Mouse (Mus musculus) hindbrain, embryonic 12.5 days (tissue): ENCODE data around the gene Actr6. TPM values are rescaled to one million over a fixed set of nuclear protein-coding genes. Genes with fewer than 3 reads are reported as not detected.

ENCODE experiments used
- ATAC-seq: fragments of 200-750 bp; cut with Nextera tagmentation; 2 replicates; pipeline ENCODE4 v1.8.0; 2017; ENCODE audit warnings: moderate TSS enrichment; ENCODE audit not compliant: low FRiP score
- H3K27ac ChIP-seq: fragments of 300-500 bp; sonication (generic); 2 replicates; pipeline ENCODE4 v1.5.1; 2016; ENCODE audit warnings: mild to moderate bottlenecking
- H3K27me3 ChIP-seq: fragments of 300-500 bp; sonication (generic); 2 replicates; pipeline ENCODE4 v1.6.1; 2016; ENCODE audit warnings: mild to moderate bottlenecking
- H3K36me3 ChIP-seq: fragments of 300-500 bp; sonication (generic); 2 replicates; pipeline ENCODE4 v1.6.1; 2016; ENCODE audit warnings: mild to moderate bottlenecking
- H3K4me1 ChIP-seq: fragments of 300-500 bp; sonication (generic); 2 replicates; pipeline ENCODE4 v1.6.1; 2016
- H3K4me2 ChIP-seq: fragments of 300-500 bp; sonication (generic); replicated peaks from 2 replicates; pipeline ENCODE4 v1.6.1; 2016; ENCODE audit warnings: mild to moderate bottlenecking
- H3K4me3 ChIP-seq: fragments of 300-500 bp; sonication (generic); 2 replicates; pipeline ENCODE4 v1.5.1; 2016; ENCODE audit warnings: mild to moderate bottlenecking
- H3K9ac ChIP-seq: fragments of 300-500 bp; sonication (generic); 2 replicates; pipeline ENCODE4 v1.6.1; 2016; ENCODE audit warnings: mild to moderate bottlenecking, moderate library complexity
- H3K9me3 ChIP-seq: fragments of 300-500 bp; sonication (generic); replicated peaks from 2 replicates; pipeline ENCODE4 v1.6.1; 2016; ENCODE audit warnings: mild to moderate bottlenecking
- WGBS: fragments of 180-500 bp; shearing (Covaris S2); methylation state at CpG from one replicate; pipeline ENCODE4 v1.1.7; 2016; 5-methylcytosine and 5-hydroxymethylcytosine counted together
- polyA plus RNA-seq: library from polyadenylated mRNA; unstranded; fragments of >200 nt; fragmentation: Nextera tagmentation; extraction: Ambion mirVana; gene quantifications from 2 replicates; pipeline ENCODE4 v1.2.1, GENCODE M21; 2016

Actr6 gene
- polyA plus RNA-seq, 1 experiment from 2014 or later: 51.2 TPM

DNA sequence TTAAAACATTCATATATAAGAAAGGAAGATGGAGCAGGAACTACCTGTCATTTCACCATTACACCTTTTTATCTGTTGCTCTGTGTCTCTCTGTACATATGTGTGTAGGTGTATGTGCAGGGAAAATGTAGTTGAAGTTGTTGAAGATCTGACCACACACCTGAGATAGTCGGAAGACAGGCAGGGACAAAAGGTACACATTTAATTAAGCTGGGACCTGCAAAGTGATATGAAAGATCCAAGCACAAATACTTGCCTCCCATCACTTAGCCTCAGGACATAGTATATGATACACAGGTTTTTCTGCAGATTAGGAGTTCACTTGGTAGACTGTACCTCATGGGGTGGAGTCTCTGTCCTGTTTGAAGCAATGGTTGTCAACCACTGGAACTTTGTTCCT, 15.8 kb upstream of the Actr6 start:
- Histone ChIP-seq H3K4me2 (no peak overlapping the region), H3K4me1 (peaks cover 10% of the 10 kb centered on the region), H3K27me3 (no peaks in the 10 kb centered on the region), H3K27ac (no peak overlapping the region), H3K9me3 (no peaks in the 10 kb centered on the region), H3K4me3 (no peak overlapping the region), H3K36me3 (no peaks in the 10 kb centered on the region), H3K9ac (no peak overlapping the region)
- 96% methylated on average over 1 of the region's 1 CpGs for WGBS
- no peak for ATAC-seq

DNA sequence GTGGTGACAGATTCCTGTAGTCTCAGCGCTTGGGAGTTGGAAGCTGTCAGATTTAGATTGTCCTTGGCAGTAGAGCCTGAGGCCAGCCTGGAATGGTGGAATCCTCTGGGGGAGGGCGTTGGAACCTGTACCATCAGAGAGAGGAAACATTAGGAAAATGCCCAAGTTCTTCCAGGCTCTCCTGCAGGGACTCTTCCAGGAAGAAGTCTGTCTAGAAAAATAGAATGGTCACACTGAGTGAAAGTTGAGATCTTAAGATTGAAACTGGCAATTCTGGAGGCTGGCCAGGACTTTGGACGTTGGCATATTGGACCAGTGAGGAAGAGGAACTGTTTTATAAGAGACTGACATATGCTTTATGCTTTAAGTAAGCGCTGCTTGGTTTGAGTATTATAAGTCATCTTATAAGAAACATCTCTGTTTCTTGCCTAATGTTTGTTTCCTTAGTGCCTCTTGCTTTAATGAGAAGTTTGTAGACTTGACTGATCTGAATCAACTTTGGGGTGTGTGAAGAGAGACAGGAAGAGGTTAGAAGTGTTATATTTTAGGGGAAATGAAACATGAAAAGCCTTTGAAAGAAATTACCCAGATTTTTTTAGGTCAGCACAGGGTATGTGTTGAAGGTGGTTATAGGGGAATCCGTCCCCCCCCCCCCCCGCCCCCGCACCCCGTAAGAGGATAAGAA, 15.3 kb upstream of the Actr6 start:
- ATAC-seq: no peak
- no peaks in the 10 kb centered on the region for H3K27me3 ChIP-seq

DNA sequence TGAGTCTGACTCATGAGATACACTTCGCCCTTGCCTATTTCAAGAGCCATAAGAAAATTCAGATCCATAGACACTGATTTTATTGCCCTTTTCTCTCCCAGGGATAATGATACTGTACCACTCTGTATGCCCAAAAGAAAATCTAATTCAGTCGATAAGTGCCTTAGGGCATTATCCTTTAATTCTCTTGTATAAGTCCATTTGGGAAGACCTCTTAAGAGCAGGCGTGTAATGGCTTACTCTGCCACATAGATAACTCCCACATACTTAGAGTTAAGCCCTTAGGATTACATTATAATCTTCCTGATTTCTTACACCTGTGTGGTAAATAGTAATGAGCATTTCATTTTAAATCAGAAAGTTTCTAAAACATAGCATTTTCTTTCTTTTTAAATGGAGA, 14.5 kb upstream of the Actr6 start:
- no peak for ATAC-seq
- Histone ChIP-seq H3K9ac (no peak overlapping the region), H3K9me3 (no peaks in the 10 kb centered on the region), H3K27ac (no peak overlapping the region), H3K36me3 (no peaks in the 10 kb centered on the region), H3K4me2 (peak overlapping the region; percentile 32; the same call in 1 of the 2 replicates), H3K4me1 (peaks cover 10% of the 10 kb centered on the region), H3K4me3 (no peak overlapping the region), H3K27me3 (no peaks in the 10 kb centered on the region)
- 89% methylated on average over 3 of the region's 3 CpGs for WGBS

More for the DNA sequence above, 15.3 kb upstream of the Actr6 start:
- Histone ChIP-seq H3K9ac (no peak overlapping the region), H3K4me3 (no peak overlapping the region), H3K9me3 (no peaks in the 10 kb centered on the region), H3K36me3 (no peaks in the 10 kb centered on the region), H3K4me1 (peaks cover 10% of the 10 kb centered on the region), H3K4me2 (no peak overlapping the region), H3K27ac (no peak overlapping the region)
- 90% methylated on average over 8 of the region's 8 CpGs for WGBS

DNA sequence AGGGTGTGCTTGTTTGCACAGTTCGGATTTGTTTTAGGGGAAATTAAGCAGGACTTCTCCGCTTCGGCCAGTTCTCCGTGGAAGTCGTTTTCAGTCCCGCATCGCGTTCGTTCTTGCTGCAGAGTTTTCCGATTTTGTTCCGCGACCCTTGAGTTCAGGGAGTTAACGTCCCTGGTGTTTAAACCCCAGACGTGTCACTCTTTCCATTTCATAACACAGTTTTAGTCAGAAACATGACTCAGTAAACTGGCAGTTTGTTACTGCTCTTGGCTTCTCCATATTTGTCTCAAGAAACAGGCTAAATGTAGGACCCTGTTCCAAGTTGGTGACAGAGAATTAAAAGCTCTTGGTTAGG, 13.5 kb upstream of the Actr6 start:
- under 1% methylated on average over 14 of the region's 14 CpGs for WGBS

DNA sequence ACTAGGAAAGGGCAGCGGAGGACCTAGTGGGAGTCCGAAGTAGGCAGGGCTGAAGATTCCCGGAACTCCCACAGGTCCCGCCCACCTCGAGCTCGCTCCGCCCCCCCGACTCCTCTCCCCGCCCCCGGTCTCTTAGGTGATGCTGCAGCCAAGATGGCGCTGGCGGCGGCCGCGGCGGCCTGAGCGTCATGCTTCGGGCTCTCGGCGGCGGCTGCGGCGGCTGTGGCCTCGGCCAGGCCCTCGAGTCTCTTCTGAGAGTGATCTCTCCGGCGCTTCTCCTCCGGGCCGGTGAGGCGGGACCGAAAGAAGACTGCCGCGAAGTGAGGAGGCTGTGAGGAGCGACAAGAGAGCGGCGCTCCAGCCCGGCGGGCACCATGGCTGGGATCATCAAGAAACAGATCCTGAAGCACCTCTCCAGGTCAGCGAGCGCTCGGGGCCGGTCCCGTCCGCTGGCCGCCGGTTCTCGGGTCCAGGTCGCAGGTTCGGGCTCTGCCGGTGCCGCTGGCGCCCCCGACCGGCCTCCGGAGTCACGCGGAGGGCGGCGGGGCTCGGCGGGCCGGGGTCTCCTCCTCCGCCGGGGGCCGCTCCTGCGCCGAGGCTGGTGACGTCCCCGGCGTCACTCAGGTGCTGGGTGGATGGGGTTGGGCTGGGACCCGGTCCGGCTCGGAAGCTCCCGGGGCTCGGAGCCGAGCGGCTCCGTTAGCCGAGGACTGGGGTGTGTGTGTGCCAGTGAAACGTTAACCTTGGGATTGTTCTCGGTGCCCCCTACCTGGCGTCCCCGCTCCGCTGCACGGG, 13.0 kb upstream of the Actr6 start, which contains the start of gene Uhrf1bp1l:
Uhrf1bp1l (plus strand) TSS at position 121 of the 795 bp plus-strand sequence.
- no peaks in the 10 kb centered on the region for H3K9me3 ChIP-seq
- peak within 1 kb of the TSS; percentile 91 for H3K27ac ChIP-seq
- ATAC-seq: peak; percentile 96
- no peaks in the 10 kb centered on the region for H3K27me3 ChIP-seq
- H3K9ac ChIP-seq: peak within 1 kb of the TSS; percentile 84
- peaks cover 10% of the 10 kb centered on the region for H3K4me1 ChIP-seq
- under 1% methylated on average over 80 of the region's 85 CpGs for WGBS
- peak within 1 kb of the TSS; percentile 90 for H3K4me3 ChIP-seq
- H3K36me3 ChIP-seq: no peaks in the 10 kb centered on the region
- H3K4me2 ChIP-seq: peak within 1 kb of the TSS; percentile 63

More for the DNA sequence above, 13.5 kb upstream of the Actr6 start:
- ATAC-seq: peak; percentile 2; the same call in 1 of the 2 replicates
- H3K4me3 ChIP-seq: peak overlapping the region; percentile 90
- H3K27ac ChIP-seq: 0 out of 2 replicates have a peak overlapping the region, but pooled peaks have one; percentile 91
- peaks cover 10% of the 10 kb centered on the region for H3K4me1 ChIP-seq
- H3K36me3 ChIP-seq: no peaks in the 10 kb centered on the region
- peak overlapping the region; percentile 84 for H3K9ac ChIP-seq
- no peaks in the 10 kb centered on the region for H3K9me3 ChIP-seq
- H3K27me3 ChIP-seq: no peaks in the 10 kb centered on the region
- peak overlapping the region; percentile 63 for H3K4me2 ChIP-seq

DNA sequence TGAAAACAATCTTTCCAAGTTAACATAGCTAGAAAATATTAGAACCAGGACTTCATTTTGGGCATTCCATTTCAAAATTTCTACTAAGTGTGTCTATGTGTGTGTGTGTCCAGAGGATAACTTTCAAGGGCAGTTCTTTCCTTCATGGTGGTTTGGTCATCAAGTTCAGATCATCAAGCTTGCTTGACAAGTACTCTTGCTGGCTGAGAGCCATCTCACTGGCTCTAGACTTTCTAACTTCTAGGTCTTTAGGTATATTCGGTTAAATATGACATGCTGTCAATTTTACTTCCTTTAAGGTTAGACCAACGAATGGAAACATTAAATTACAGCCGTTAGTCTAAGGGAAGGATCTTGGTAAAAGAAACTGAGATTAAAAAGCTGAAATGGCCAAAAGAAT, 12.2 kb upstream of the Actr6 start:
- 29% methylated on average over 3 of the region's 3 CpGs for WGBS
- peak overlapping the region; percentile 63 for H3K4me2 ChIP-seq
- no peak overlapping the region for H3K27ac ChIP-seq
- 0 out of 2 replicates have a peak overlapping the region, but pooled peaks have one; percentile 84 for H3K9ac ChIP-seq
- peaks cover 10% of the 10 kb centered on the region for H3K4me1 ChIP-seq
- ATAC-seq: no peak
- H3K36me3 ChIP-seq: no peaks in the 10 kb centered on the region
- peak overlapping the region; percentile 90 for H3K4me3 ChIP-seq
- H3K9me3 ChIP-seq: no peaks in the 10 kb centered on the region
- H3K27me3 ChIP-seq: no peaks in the 10 kb centered on the region

DNA sequence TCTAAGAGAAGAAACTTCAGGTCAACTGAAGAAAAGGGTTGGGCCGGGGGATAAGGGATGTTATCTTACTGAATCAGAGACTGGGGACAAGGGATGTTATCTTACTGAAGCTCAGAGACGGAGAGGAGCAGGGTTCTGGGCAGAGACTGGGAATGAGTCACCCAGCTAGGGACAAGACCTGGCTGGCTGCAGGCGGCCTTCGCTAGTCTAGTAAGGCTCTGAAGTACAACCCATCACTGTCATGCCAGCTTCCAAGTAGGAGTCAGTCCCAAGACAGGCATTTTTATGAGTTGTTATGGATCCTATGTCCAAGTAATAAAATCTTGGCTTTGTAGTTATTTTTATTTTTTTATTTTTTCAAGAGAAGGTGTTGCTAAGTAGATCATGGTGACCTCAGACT, 11.2 kb upstream of the Actr6 start:
- Histone ChIP-seq H3K9me3 (no peaks in the 10 kb centered on the region), H3K27ac (no peak overlapping the region), H3K27me3 (no peaks in the 10 kb centered on the region), H3K4me2 (no peak overlapping the region), H3K4me1 (peaks cover 10% of the 10 kb centered on the region), H3K9ac (no peak overlapping the region), H3K4me3 (no peak overlapping the region), H3K36me3 (no peaks in the 10 kb centered on the region)
- ATAC-seq: no peak
- 90% methylated on average over 4 of the region's 4 CpGs for WGBS

DNA sequence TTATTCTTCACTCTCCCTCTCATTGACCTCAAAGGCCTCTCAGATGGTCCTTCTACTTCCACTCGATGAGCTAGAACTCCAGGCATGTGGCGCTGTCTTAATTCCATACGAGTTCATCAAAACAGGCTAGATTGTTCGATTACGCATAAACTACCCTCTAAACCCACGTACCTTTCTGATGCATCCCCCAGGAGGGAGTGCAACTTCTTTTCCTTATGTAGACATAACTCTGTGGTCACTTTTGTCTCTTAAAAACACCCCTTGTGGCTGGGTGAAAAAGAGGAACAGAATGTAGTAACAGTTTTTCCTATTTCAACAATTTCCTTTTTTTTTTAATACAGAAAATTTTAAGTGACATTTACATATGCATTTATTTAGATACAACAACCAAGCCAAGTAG, 8.9 kb upstream of the Actr6 start:
- Histone ChIP-seq H3K27ac (no peak overlapping the region), H3K9ac (no peak overlapping the region), H3K36me3 (no peaks in the 10 kb centered on the region), H3K4me2 (no peak overlapping the region), H3K4me1 (no peaks in the 10 kb centered on the region), H3K27me3 (no peaks in the 10 kb centered on the region), H3K9me3 (no peaks in the 10 kb centered on the region), H3K4me3 (no peak overlapping the region)
- no peak for ATAC-seq
- WGBS: 86% methylated on average over 6 of the region's 6 CpGs

DNA sequence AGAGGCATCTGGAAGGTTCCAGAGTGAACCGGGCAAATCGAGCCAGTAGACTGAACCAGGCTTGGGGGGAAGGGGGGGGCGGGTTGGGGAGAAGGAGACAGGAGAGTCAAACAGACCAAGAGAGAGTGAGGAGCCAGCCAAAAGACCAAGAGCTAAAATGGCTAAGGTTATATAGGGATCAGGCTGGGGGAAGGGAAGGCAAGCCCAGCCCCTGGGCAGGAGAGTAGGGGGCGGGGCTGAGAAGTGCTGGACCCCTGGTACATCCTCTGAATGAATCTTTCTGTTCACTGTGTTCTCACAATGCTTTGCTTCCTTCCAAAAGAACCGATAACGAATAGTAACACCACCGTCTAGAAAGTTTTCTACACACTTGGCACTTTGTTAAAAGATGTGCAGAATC, 7.6 kb upstream of the Actr6 start:
- no peak for ATAC-seq
- no peaks in the 10 kb centered on the region for H3K36me3 ChIP-seq
- H3K27ac ChIP-seq: no peak overlapping the region
- H3K9me3 ChIP-seq: no peaks in the 10 kb centered on the region
- 60% methylated on average over 7 of the region's 7 CpGs for WGBS
- no peak overlapping the region for H3K4me2 ChIP-seq
- no peak overlapping the region for H3K9ac ChIP-seq
- peaks cover 2% of the 10 kb centered on the region; the same call in 1 of the 2 replicates for H3K27me3 ChIP-seq
- no peaks in the 10 kb centered on the region for H3K4me1 ChIP-seq
- H3K4me3 ChIP-seq: no peak overlapping the region

DNA sequence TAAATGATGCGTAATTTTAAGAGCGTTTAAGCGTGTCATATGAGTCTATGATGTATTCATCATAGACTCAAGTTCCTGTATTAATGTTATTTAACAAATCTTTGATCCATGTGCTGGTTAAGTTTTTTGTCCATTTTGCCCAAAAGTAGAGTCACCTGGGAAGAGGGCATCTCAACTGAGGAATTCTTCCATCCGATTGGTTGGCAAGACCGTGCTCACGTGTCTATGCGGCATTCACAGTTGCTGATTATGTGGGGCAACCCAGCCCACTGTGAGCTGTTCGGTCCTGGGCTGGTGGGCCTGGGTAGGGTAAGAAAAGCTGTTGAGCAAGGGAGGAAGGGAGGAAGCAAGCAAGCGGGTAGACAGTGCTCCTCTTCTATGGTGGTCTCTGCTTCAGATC, 6.3 kb upstream of the Actr6 start:
- H3K36me3 ChIP-seq: no peaks in the 10 kb centered on the region

DNA sequence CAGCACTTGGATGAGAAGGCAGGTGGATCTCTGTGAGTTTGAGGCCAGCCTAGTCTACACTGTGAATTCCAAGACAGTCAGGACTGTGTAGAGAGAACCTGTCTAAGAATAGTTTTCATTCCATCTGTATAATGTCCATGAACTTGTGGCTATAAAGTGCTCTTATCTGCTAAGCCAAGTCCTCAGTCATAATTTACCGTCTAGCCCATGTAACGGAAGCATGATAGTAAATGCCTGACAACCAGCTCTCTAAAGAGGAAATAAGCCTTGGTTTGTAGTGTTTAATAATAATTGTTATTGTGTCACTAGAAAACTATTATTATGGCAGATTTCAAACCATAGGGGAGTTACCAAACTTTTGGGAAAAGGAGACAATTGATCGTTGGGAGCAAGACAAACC, 5.8 kb upstream of the Actr6 start:
- Histone ChIP-seq H3K4me3 (no peak overlapping the region), H3K27me3 (peaks cover 2% of the 10 kb centered on the region; the same call in 1 of the 2 replicates), H3K36me3 (no peaks in the 10 kb centered on the region), H3K4me2 (no peak overlapping the region), H3K27ac (no peak overlapping the region), H3K4me1 (0 out of 2 replicates have a peak, but pooled peaks cover under 1% of the 10 kb centered on the region), H3K9me3 (no peaks in the 10 kb centered on the region), H3K9ac (no peak overlapping the region)
- ATAC-seq: no peak
- WGBS: 95% methylated on average over 3 of the region's 3 CpGs

More for the DNA sequence above, 6.3 kb upstream of the Actr6 start:
- H3K27ac ChIP-seq: no peak overlapping the region
- H3K9ac ChIP-seq: no peak overlapping the region
- no peaks in the 10 kb centered on the region for H3K9me3 ChIP-seq
- no peak overlapping the region for H3K4me3 ChIP-seq
- H3K27me3 ChIP-seq: peaks cover 2% of the 10 kb centered on the region; the same call in 1 of the 2 replicates
- H3K4me1 ChIP-seq: no peaks in the 10 kb centered on the region
- H3K4me2 ChIP-seq: no peak overlapping the region
- ATAC-seq: no peak
- 87% methylated on average over 9 of the region's 9 CpGs for WGBS

DNA sequence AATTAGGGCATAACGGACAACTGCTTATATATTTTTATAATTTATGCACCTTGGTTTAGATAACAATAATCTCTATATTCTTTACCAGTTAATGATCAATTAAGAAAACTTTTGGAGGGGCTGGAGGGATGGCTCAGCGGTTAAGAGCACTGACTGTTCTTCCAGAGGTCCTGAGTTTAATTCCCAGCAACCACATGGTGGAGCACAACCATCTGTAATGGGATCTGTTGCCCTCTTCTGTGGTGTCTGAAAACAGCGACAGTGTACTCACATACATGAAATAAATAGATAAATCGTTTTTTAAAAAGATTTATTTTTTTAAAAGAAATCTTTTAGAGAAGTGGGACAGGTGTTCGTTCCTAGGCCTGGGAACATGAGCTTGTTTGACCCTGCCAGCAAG, 5.0 kb upstream of the Actr6 start:
- no peaks in the 10 kb centered on the region for H3K36me3 ChIP-seq
- no peak overlapping the region for H3K27ac ChIP-seq
- no peak overlapping the region for H3K4me2 ChIP-seq
- H3K4me1 ChIP-seq: peaks cover 3% of the 10 kb centered on the region; the same call in 1 of the 2 replicates
- no peak overlapping the region for H3K9ac ChIP-seq
- H3K9me3 ChIP-seq: no peaks in the 10 kb centered on the region
- H3K4me3 ChIP-seq: no peak overlapping the region
- peaks cover 2% of the 10 kb centered on the region; the same call in 1 of the 2 replicates for H3K27me3 ChIP-seq
- no peak for ATAC-seq
- WGBS: 45% methylated on average over 5 of the region's 5 CpGs
